Mouse (Mus musculus) bone marrow, adult 2 months (tissue): ENCODE measurements around the gene Glb1. TPM values are rescaled to one million over a fixed set of nuclear protein-coding genes. Genes with fewer than 3 reads are reported as not detected.

ENCODE experiments used
- H3K27ac ChIP-seq: fragments of 200-500 bp; 2 replicates; pipeline ENCODE4 v1.5.1; 2012; ENCODE audit warnings: low read depth, mild to moderate bottlenecking, control low read depth, inconsistent platforms, low read length; ENCODE audit not compliant: control insufficient read depth, poor library complexity, insufficient read depth
- H3K4me1 ChIP-seq: fragments of 200-500 bp; 2 replicates; pipeline ENCODE4 v1.6.1; 2011; ENCODE audit warnings: low read length; ENCODE audit not compliant: control insufficient read depth, insufficient read depth
- H3K4me3 ChIP-seq: fragments of 200-500 bp; replicated peaks from 2 replicates; pipeline ENCODE3; 2011; ENCODE audit warnings: mild to moderate bottlenecking, low read depth, low read length, control low read depth; ENCODE audit not compliant: control insufficient read depth
- CTCF ChIP-seq: fragments of 200-500 bp; IDR thresholded peaks from 2 replicates; pipeline ENCODE4 v1.5.1; 2011; ENCODE audit warnings: low read length, control low read depth; ENCODE audit not compliant: control insufficient read depth, insufficient read depth
- POLR2A ChIP-seq: fragments of 200-500 bp; IDR thresholded peaks from 2 replicates; pipeline ENCODE4 v1.6.1; 2011; ENCODE audit warnings: low read depth, mild to moderate bottlenecking, control low read depth, low read length, borderline replicate concordance; ENCODE audit not compliant: control insufficient read depth
- WGBS: fragments of 180-500 bp; shearing (Covaris S2); methylation state at CpG from one replicate; pipeline ENCODE4 v1.1.7; 2018; 5-methylcytosine and 5-hydroxymethylcytosine counted together
- polyA plus RNA-seq: library from polyadenylated mRNA; stranded (reverse); fragments of >200 nt; gene quantifications from 2 replicates; pipeline ENCODE4 v1.2.4, GENCODE M21; 2011; ENCODE audit warnings: low replicate concordance; ENCODE audit not compliant: missing spikeins, insufficient read depth, insufficient read length

Glb1 gene
- polyA plus RNA-seq, 1 experiment, result 11.0 TPM

DNA sequence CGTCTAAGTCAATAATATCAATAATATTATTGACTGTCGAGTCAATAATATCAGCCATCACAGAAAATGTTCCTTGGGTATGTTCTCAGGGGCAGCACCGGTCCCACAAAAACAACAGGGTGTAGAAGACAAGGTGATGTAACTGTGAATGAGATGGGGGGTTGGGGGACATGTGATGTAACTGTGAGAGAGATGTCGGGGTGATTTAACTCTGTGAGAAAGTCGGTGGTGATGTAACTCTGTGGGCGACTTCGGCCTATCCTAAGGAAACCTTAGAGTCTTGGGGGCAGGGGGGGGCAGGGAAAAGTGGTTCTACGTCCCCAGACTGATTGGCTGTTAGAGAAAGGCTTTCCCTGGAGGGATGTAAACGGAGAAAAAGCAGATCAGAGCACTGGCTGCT, 41.3 kb downstream of the Glb1 start:
- Histone ChIP-seq H3K4me3 (no peak overlapping the region), H3K4me1 (no peaks in the 10 kb centered on the region; the same call in 1 of the 2 replicates), H3K27ac (no peak overlapping the region)
- TF ChIP-seq POLR2A (no peak), CTCF (no peak)
- 56% methylated on average over 9 of the region's 9 CpGs for WGBS

DNA sequence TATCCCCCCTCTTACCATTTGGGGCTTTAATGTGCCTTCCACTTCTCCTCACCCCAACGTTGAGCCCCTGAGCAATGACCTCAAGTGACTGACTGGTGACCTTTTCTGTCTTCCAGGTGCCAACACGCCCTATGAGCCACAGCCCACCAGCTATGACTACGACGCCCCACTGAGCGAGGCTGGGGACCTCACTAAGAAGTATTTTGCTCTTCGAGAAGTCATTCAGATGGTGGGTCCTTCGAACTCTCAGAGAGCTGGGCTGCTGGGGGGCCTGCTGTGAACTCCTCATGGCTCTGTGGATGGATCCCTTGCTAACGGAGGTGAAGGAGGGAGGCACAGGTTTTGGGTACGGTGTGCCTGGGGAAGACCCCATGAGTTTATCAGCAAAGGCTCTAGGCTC, 42.0 kb downstream of the Glb1 start:
- no peak overlapping the region for H3K4me3 ChIP-seq
- TF ChIP-seq POLR2A, result no peak
- no peak overlapping the region for H3K27ac ChIP-seq
- 80% methylated on average over 9 of the region's 9 CpGs for WGBS
- H3K4me1 ChIP-seq, result no peaks in the 10 kb centered on the region; the same call in 1 of the 2 replicates

DNA sequence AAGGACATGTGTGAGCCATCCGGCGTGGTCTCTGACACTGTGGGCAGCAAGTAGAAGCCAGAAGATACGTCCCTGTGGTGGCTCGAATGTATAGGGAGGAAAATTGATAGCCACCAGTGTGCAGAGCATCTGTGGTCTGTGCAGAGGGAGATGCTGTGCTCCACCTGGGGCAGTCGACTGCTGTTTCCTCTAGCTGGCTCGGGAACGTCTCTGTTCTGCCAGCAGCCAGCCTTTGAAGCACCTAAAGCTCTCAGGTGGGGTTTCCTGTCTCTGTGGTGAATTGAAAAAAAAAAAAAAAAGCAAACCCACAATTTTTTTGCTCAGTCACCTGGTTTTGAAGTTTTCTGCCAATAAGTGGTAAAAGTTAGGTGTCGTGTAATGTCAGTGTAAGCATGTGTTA, 42.5 kb downstream of the Glb1 start:
- Histone ChIP-seq H3K27ac (no peak overlapping the region), H3K4me1 (no peaks in the 10 kb centered on the region; the same call in 1 of the 2 replicates), H3K4me3 (no peak overlapping the region)
- TF ChIP-seq CTCF, result no peak
- no peak for TF ChIP-seq POLR2A
- 76% methylated on average over 8 of the region's 8 CpGs for WGBS

DNA sequence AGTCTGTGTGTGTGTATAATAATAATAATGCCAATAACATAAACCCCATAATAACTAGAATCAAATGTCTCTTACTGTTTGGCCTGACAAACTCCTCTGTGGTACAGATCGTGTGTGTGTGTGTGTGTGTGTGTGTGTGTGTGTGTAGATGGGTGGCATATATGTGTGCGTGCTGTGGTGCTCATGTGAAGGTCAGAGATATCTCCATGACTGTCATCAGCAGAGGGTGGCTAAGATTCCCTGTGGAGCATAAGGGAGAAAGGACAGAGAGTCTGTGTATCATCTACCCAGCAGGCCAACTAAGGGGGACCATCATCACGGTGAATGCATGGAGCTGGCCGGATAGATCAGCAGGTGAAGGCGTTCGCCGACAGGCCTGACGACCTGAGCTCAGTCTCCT, 46.0 kb downstream of the Glb1 start:
- no peak for TF ChIP-seq CTCF
- TF ChIP-seq POLR2A, result no peak
- Histone ChIP-seq H3K4me1 (no peaks in the 10 kb centered on the region; the same call in 1 of the 2 replicates), H3K4me3 (no peak overlapping the region), H3K27ac (no peak overlapping the region)
- WGBS, result 91% methylated on average over 8 of the region's 8 CpGs

DNA sequence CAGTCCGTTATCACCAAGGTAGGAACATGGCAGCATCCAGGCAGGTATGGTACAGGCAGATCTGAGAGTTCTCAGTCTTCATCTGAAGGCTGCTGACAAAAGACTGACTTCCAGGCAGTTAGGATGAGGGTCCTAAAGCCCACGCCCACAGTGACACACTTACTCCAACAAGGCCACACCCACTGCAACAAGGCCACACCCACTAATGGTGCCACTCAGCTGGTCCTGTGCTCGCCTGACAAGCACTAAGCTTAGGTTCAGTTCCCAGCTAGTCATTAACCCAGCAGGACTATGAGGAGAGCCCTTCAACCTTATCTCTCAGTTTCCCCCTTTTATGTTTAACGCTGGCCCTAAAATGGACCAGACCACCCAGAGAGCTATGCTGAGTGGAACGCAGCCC, 47.8 kb downstream of the Glb1 start:
- Histone ChIP-seq H3K4me1 (no peaks in the 10 kb centered on the region; the same call in 1 of the 2 replicates), H3K4me3 (no peak overlapping the region), H3K27ac (no peak overlapping the region)
- no peak for TF ChIP-seq CTCF
- TF ChIP-seq POLR2A, result no peak
- 78% methylated on average over 5 of the region's 5 CpGs for WGBS

DNA sequence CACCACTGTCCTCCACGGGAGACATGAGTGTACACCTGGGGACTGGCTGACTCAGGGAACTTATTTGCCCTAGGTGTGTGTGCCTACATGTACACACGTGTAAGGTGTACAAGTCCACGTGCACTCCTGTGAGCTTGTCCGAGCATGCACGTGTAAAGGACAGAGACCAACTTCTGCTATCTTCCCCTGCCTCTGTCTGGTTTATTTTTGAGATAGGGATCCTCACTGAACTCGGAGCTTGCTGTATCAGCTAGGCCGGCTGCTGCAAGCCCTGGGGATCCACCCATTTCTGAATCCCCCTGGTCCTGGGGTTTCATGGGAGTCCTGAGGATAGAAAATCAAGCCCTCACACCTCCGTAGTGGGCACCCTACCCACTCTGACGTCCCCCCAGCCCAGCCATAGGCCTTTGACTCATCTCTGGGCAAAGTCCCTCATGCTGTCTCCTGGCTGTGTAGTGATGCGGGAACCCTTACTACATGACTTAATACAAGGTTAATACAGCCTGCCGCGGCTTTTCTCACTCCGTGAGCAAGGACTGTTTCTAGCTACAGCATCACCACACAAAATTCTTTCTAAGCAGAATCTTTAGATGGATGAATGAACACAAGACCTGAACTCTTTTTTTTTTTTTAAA, 48.4 kb downstream of the Glb1 start:
- Histone ChIP-seq H3K27ac (no peak overlapping the region), H3K4me1 (no peaks in the 10 kb centered on the region; the same call in 1 of the 2 replicates), H3K4me3 (no peak overlapping the region)
- no peak for TF ChIP-seq CTCF
- no peak for TF ChIP-seq POLR2A
- WGBS, result 79% methylated on average over 13 of the region's 13 CpGs

DNA sequence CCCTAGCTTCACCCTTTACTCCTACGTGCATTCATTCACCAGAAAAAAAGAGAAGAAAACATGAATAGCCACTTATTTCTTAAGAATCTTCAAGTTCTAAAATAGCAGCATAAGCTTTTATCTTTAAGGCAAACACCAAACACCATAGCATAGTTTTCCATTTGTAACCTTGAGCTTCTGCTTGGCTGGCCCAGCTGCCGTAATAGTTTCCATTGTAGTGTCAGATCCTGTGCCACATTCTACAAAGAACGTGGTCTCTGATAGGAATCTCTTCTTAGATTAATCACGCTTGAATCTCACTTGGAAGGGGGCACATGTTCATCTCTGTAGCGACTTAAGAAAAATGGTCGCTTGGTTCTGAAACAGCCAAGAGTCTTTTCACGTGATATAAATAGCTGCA, 50.7 kb downstream of the Glb1 start:
- no peak for TF ChIP-seq POLR2A
- TF ChIP-seq CTCF, result no peak
- Histone ChIP-seq H3K27ac (no peak overlapping the region), H3K4me1 (no peaks in the 10 kb centered on the region; the same call in 1 of the 2 replicates), H3K4me3 (no peak overlapping the region)
- WGBS, result 85% methylated on average over 7 of the region's 7 CpGs

DNA sequence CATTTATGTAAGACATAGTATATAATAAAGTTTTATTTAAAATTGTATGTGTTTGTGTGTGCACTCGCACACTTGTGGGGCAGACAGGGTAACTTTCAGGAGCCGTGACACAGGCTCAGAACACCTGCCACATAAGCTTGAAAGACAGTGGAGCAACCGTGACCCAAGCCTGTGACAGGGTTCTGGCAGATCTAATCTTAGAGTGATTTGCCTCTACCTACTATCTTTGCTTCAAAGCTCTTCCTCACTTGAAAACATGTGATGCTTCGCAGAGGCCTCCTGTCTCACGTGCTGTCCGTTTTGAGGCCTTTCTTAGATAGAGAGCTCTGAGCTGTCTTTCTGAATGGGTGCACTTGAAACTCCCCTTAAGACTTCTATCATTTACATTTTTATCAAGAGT, 51.5 kb downstream of the Glb1 start:
- Histone ChIP-seq H3K27ac (no peak overlapping the region), H3K4me3 (no peak overlapping the region), H3K4me1 (no peaks in the 10 kb centered on the region)
- TF ChIP-seq CTCF, result no peak
- TF ChIP-seq POLR2A, result no peak
- 76% methylated on average over 6 of the region's 6 CpGs for WGBS

DNA sequence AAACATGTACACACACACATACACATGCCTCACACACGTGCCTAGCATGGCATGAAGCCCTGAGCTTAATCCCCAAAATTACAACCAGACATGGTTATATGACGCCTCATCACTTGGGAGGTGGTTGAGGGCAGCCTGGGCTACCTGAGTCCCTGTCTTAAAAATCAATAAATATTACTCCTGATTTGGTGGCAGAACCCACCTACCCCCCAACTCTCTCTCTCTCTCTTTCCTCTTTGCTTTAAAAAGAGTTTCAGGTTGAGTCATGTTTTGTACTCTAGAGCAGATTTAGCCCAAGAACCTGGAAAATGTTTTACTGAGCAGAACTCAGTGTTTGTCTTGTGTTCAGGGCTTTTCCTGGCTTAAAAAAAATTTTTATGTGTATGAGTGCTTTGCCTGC, 54.5 kb downstream of the Glb1 start:
- H3K4me1 ChIP-seq, result no peaks in the 10 kb centered on the region
- WGBS, result 85% methylated on average over 2 of the region's 2 CpGs
- no peak overlapping the region for H3K27ac ChIP-seq
- no peak overlapping the region for H3K4me3 ChIP-seq
- TF ChIP-seq POLR2A (no peak), CTCF (no peak)
